Mouse (Mus musculus) lung, postnatal 25 days (tissue): ENCODE data around the gene Akap13.
A peak's percentile ranks its signal among the peaks of the same experiment; 100 is the strongest.

Source experiments
- DNase-seq: peaks from one replicate; pipeline ENCODE4 v3.0.0; 2022; ENCODE audit warnings: low spot score

Akap13 gene

GRCm38 (mm10) chr7:75516716-75517619 is 61.6 kb downstream of the Akap13 start:
- DNase-seq: no peak

GRCm38 (mm10) chr7:75520531-75520930 is 65.2 kb downstream of the Akap13 start:
- no peak for DNase-seq

GRCm38 (mm10) chr7:75521199-75521598 is 65.9 kb downstream of the Akap13 start:
- DNase-seq: no peak

GRCm38 (mm10) chr7:75522226-75522625 is 66.9 kb downstream of the Akap13 start:
- DNase-seq: no peak

- no peak for DNase-seq
Observed at GRCm38 (mm10) chr7:75524789-75525569, 69.6 kb downstream of the Akap13 start.

GRCm38 (mm10) chr7:75525716-75526401 is 70.5 kb downstream of the Akap13 start:
- no peak for DNase-seq

GRCm38 (mm10) chr7:75528751-75529150 is 73.4 kb downstream of the Akap13 start:
- DNase-seq: no peak

GRCm38 (mm10) chr7:75529857-75530437 is 74.6 kb downstream of the Akap13 start:
- DNase-seq: no peak

- no peak for DNase-seq
Observed at GRCm38 (mm10) chr7:75530642-75531041, 75.3 kb downstream of the Akap13 start.

GRCm38 (mm10) chr7:75533079-75533478 is 77.7 kb downstream of the Akap13 start:
- DNase-seq: no peak

GRCm38 (mm10) chr7:75536298-75536697 is 81.0 kb downstream of the Akap13 start:
- no peak for DNase-seq

GRCm38 (mm10) chr7:75537567-75537966 is 82.2 kb downstream of the Akap13 start:
- no peak for DNase-seq

- no peak for DNase-seq
Observed at GRCm38 (mm10) chr7:75538513-75538912, 83.2 kb downstream of the Akap13 start.

GRCm38 (mm10) chr7:75539168-75539567 is 83.8 kb downstream of the Akap13 start:
- DNase-seq: no peak

GRCm38 (mm10) chr7:75549856-75550255 is 94.5 kb downstream of the Akap13 start:
- DNase-seq: no peak

- DNase-seq: no peak
Observed at GRCm38 (mm10) chr7:75550791-75551336, 95.5 kb downstream of the Akap13 start.

- peak; percentile 75 for DNase-seq
Observed at GRCm38 (mm10) chr7:75553002-75553666, 97.8 kb downstream of the Akap13 start.

- peak; percentile 43 for DNase-seq
Observed at GRCm38 (mm10) chr7:75553667-75554045, 98.3 kb downstream of the Akap13 start.

GRCm38 (mm10) chr7:75554065-75554464 is 98.7 kb downstream of the Akap13 start:
- DNase-seq: no peak

GRCm38 (mm10) chr7:75555940-75556339 is 100.6 kb downstream of the Akap13 start:
- no peak for DNase-seq

- no peak for DNase-seq
Observed at GRCm38 (mm10) chr7:75558225-75558624, 102.9 kb downstream of the Akap13 start.
